Mouse (Mus musculus) thymus, postnatal 0 days (tissue): ENCODE measurements around the gene Cnot9. TPM values are rescaled to one million over a fixed set of nuclear protein-coding genes. Genes with fewer than 3 reads are reported as not detected.

ENCODE experiments used
- polyA plus RNA-seq: library from polyadenylated mRNA; unstranded; fragments of >200 nt; fragmentation: Nextera tagmentation; extraction: Ambion mirVana; gene quantifications from 2 replicates; pipeline ENCODE4 v1.2.1, GENCODE M21; 2015

Gene Cnot9
- polyA plus RNA-seq, 1 experiment from 2014 or later: 63.2 TPM

Other genes with a start within 250 kb of the Cnot9 start
- 0.35 and 0.92 TPM in 2 replicates for gene Gpbar1, start 227.5 kb upstream of the Cnot9 start, polyA plus RNA-seq
- 195 and 200 TPM in 2 replicates for gene Aamp, start 221.3 kb upstream of the Cnot9 start, polyA plus RNA-seq
- 84.9 and 93.3 TPM in 2 replicates for gene Pnkd, start 221.1 kb upstream of the Cnot9 start, polyA plus RNA-seq
- 10.9 and 12.2 TPM in 2 replicates for gene Tmbim1, start 200.4 kb upstream of the Cnot9 start, polyA plus RNA-seq
- 0.20 and 0.33 TPM in 2 replicates for gene Catip, start 143.9 kb upstream of the Cnot9 start, polyA plus RNA-seq
- gene Slc11a1, start 130.9 kb upstream of the Cnot9 start, polyA plus RNA-seq: 5.6 and 6.1 TPM in 2 replicates
- gene Ctdsp1, start 114.5 kb upstream of the Cnot9 start, polyA plus RNA-seq: 55.5 and 56.1 TPM in 2 replicates
- 0.29 and 0.30 TPM in 2 replicates for gene Vil1, start 96.7 kb upstream of the Cnot9 start, polyA plus RNA-seq
- gene Plcd4, start 36.8 kb downstream of the Cnot9 start, polyA plus RNA-seq: 0.53 and 1.1 TPM in 2 replicates
- gene Usp37, start 38.2 kb downstream of the Cnot9 start, polyA plus RNA-seq: 20.8 and 21.9 TPM in 2 replicates
- 4.3 and 4.7 TPM in 2 replicates for gene Zfp142, start 82.2 kb downstream of the Cnot9 start, polyA plus RNA-seq
- 14.0 and 14.2 TPM in 2 replicates for gene Bcs1l, start 82.2 kb downstream of the Cnot9 start, polyA plus RNA-seq
- 27.7 and 29.7 TPM in 2 replicates for gene Rnf25, start 95.3 kb downstream of the Cnot9 start, polyA plus RNA-seq
- gene Stk36, start 95.4 kb downstream of the Cnot9 start, polyA plus RNA-seq: 1.3 and 2.0 TPM in 2 replicates
- gene Ttll4, start 155.7 kb downstream of the Cnot9 start, polyA plus RNA-seq: 8.9 and 10.0 TPM in 2 replicates
- gene Cyp27a1, start 207.5 kb downstream of the Cnot9 start, polyA plus RNA-seq: 4.0 and 5.1 TPM in 2 replicates
- gene Prkag3, start 243.2 kb downstream of the Cnot9 start, polyA plus RNA-seq: 0.16 TPM in 1 of 2 replicates, not detected in the other